Mouse (Mus musculus) intestine, embryonic 16.5 days (tissue): Measurements from ENCODE around the gene Stx5a. TPM values are rescaled to one million over a fixed set of nuclear protein-coding genes. Genes with fewer than 3 reads are reported as not detected.

ENCODE experiments used
- ATAC-seq: fragments of 200-750 bp; cut with Nextera tagmentation; 2 replicates; pipeline ENCODE4 v1.8.0; 2017; ENCODE audit warnings: moderate TSS enrichment, moderate library complexity
- H3K27ac ChIP-seq: fragments of 300-500 bp; sonication (generic); 2 replicates; pipeline ENCODE4 v1.5.1; 2014; ENCODE audit warnings: mild to moderate bottlenecking, low read length
- H3K27me3 ChIP-seq: fragments of 300-500 bp; sonication (generic); replicated peaks from 2 replicates; pipeline ENCODE4 v1.6.1; 2014; ENCODE audit warnings: low read length, control low read depth, mixed read lengths; ENCODE audit not compliant: control insufficient read depth, insufficient read depth
- H3K36me3 ChIP-seq: fragments of 300-500 bp; sonication (generic); 2 replicates; pipeline ENCODE4 v1.6.1; 2014; ENCODE audit warnings: low read length, control low read depth; ENCODE audit not compliant: control insufficient read depth, insufficient read depth
- H3K4me1 ChIP-seq: fragments of 300-500 bp; sonication (generic); 2 replicates; pipeline ENCODE4 v1.6.1; 2014; ENCODE audit warnings: low read length, control low read depth, mixed read lengths; ENCODE audit not compliant: control insufficient read depth, insufficient read depth
- H3K4me2 ChIP-seq: fragments of 300-500 bp; sonication (generic); 2 replicates; pipeline ENCODE4 v1.6.1; 2014; ENCODE audit warnings: low read depth, low read length, control low read depth
- H3K4me3 ChIP-seq: fragments of 300-500 bp; sonication (generic); 2 replicates; pipeline ENCODE4 v1.5.1; 2014; ENCODE audit warnings: mild to moderate bottlenecking, low read length
- H3K9ac ChIP-seq: fragments of 300-500 bp; sonication (generic); 2 replicates; pipeline ENCODE4 v1.6.1; 2014; ENCODE audit warnings: low read depth, low read length
- H3K9me3 ChIP-seq: fragments of 300-500 bp; sonication (generic); 2 replicates; pipeline ENCODE4 v1.6.1; 2016; ENCODE audit warnings: low read length, control low read depth; ENCODE audit not compliant: control insufficient read depth
- WGBS: fragments of 180-500 bp; shearing (Covaris S2); extraction: QIAGEN DNeasy Blood & Tissue Kit; methylation state at CpG from one replicate; pipeline ENCODE4 v1.1.7; 2014; 5-methylcytosine and 5-hydroxymethylcytosine counted together
- polyA plus RNA-seq: library from polyadenylated mRNA; unstranded; fragments of >200 nt; fragmentation: Nextera tagmentation; extraction: Ambion mirVana; gene quantifications from 2 replicates; pipeline ENCODE4 v1.2.1, GENCODE M21; 2015

Stx5a gene
- polyA plus RNA-seq, 1 experiment from 2014 or later = 124 TPM

- Histone ChIP-seq H3K36me3 (0 out of 2 replicates have a peak, but pooled peaks cover 5% of the 10 kb centered on the region), H3K4me2 (peak within 1 kb of the TSS; percentile 95), H3K27me3 (no peaks in the 10 kb centered on the region), H3K27ac (peak within 1 kb of the TSS; percentile 100), H3K9ac (peak within 1 kb of the TSS; percentile 97), H3K9me3 (no peaks in the 10 kb centered on the region), H3K4me1 (peaks cover 21% of the 10 kb centered on the region), H3K4me3 (peak within 1 kb of the TSS; percentile 89)
- peak; percentile 93 for ATAC-seq
- WGBS = under 1% methylated on average over 68 of the region's 68 CpGs
Measured at GRCm38 (mm10) chr19:8774086-8774835, 33.0 kb downstream of the Stx5a start, which contains the start of gene Tmem179b. Tmem179b (minus strand) TSS chr19:8774467.

DNA sequence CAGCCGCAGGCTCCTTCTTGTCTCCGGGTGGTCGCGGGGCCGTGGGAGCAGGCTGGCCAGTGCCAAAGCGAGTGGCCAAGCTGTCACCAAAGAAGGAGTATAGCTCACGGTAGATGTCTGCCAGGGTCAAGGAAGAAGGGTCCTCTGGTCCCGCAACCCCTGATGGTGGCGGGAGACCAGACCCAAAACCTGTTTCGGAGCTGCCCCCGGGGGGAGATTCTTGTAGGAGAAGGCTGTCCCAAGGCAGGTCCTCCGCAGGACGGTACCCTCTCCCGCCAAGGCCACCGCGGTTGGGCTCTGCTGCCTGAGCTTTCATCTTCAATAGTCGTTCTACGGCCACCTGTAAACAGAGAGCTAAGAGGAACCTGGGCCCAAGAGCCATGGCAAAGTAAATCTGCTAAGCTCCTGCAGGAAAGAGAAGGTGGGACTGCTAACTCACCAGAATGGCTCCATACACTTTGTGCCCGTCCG lies 33.8 kb downstream of the Stx5a start:
- Histone ChIP-seq H3K27me3 (no peaks in the 10 kb centered on the region), H3K4me3 (peak overlapping the region; percentile 89), H3K9ac (peak overlapping the region; percentile 97), H3K4me1 (peaks cover 21% of the 10 kb centered on the region), H3K4me2 (peak overlapping the region; percentile 95), H3K36me3 (0 out of 2 replicates have a peak, but pooled peaks cover 3% of the 10 kb centered on the region), H3K27ac (peak overlapping the region; percentile 100), H3K9me3 (no peaks in the 10 kb centered on the region)
- 4% methylated on average over 20 of the region's 20 CpGs for WGBS
- ATAC-seq = peak; percentile 21

GRCm38 (mm10) chr19:8786008-8786781 lies 45.0 kb downstream of the Stx5a start, which contains the start of gene Taf6l:
Taf6l (minus strand) TSS chr19:8786417.
- Histone ChIP-seq H3K27ac (peak within 1 kb of the TSS; percentile 87), H3K9me3 (no peaks in the 10 kb centered on the region), H3K4me3 (peak within 1 kb of the TSS; percentile 77), H3K4me1 (peaks cover 3% of the 10 kb centered on the region; the same call in 1 of the 2 replicates), H3K4me2 (peak within 1 kb of the TSS; percentile 66), H3K27me3 (no peaks in the 10 kb centered on the region), H3K9ac (peak within 1 kb of the TSS; percentile 80), H3K36me3 (peaks cover 11% of the 10 kb centered on the region; the same call in 1 of the 2 replicates)
- ATAC-seq = peak; percentile 99
- WGBS = under 1% methylated on average over 32 of the region's 32 CpGs

- WGBS = 23% methylated on average over 3 of the region's 3 CpGs
- ATAC-seq = no peak
- no peak overlapping the region for H3K9ac ChIP-seq
- H3K27ac ChIP-seq = no peak overlapping the region
- H3K9me3 ChIP-seq = no peaks in the 10 kb centered on the region
- H3K4me1 ChIP-seq = peaks cover 3% of the 10 kb centered on the region; the same call in 1 of the 2 replicates
- no peaks in the 10 kb centered on the region for H3K27me3 ChIP-seq
- H3K4me2 ChIP-seq = no peak overlapping the region
- H3K4me3 ChIP-seq = no peak overlapping the region
- peaks cover 9% of the 10 kb centered on the region for H3K36me3 ChIP-seq
Measured at GRCm38 (mm10) chr19:8788521-8788920, 47.3 kb downstream of the Stx5a start.

GRCm38 (mm10) chr19:8789171-8789570 lies 48.0 kb downstream of the Stx5a start:
- Histone ChIP-seq H3K36me3 (peaks cover 15% of the 10 kb centered on the region), H3K27ac (no peak overlapping the region), H3K9ac (no peak overlapping the region), H3K27me3 (no peaks in the 10 kb centered on the region), H3K4me2 (no peak overlapping the region), H3K4me1 (peaks cover 3% of the 10 kb centered on the region; the same call in 1 of the 2 replicates), H3K4me3 (no peak overlapping the region), H3K9me3 (no peaks in the 10 kb centered on the region)
- ATAC-seq = no peak
- 69% methylated on average over 1 of the region's 1 CpGs for WGBS

GRCm38 (mm10) chr19:8790171-8790570 lies 49.0 kb downstream of the Stx5a start:
- H3K4me1 ChIP-seq = peaks cover 3% of the 10 kb centered on the region; the same call in 1 of the 2 replicates
- H3K4me3 ChIP-seq = no peak overlapping the region
- no peak for ATAC-seq
- no peak overlapping the region for H3K9ac ChIP-seq
- H3K36me3 ChIP-seq = peaks cover 15% of the 10 kb centered on the region
- H3K4me2 ChIP-seq = no peak overlapping the region
- no peaks in the 10 kb centered on the region for H3K27me3 ChIP-seq
- H3K27ac ChIP-seq = no peak overlapping the region
- H3K9me3 ChIP-seq = no peaks in the 10 kb centered on the region
- 82% methylated on average over 7 of the region's 7 CpGs for WGBS

DNA sequence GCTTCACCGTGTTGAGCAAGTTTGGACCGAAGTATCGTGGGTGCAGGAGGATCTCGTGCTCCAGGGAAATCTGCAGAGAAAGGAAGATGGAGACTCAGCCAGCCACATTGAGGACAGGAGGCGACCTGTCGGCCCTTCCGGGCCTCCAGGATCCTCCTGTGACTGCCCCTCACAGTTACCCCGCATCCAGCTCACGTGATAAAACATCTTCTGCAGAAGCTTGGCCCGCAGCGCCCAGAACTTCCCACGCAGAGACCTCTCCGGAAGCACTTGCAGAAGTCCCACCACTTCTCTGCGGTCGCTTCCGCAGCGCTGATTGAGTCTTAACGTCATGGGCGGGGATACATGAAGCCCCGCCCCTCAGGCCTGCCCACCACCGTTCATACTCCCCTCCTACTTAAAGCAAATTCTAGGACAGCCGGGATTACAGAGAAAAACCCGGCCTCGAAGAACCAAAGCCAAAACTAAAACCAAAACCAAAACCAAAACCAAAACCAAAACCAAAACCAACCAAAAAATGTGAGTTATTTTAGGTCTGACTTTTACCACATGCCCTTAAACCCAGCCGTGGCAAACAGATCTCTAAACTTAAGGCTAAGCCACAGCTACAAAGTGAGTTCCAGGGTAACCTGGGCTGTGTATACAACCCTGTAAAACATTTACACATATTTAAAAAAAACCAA lies 57.2 kb downstream of the Stx5a start, which contains the start of gene Polr2g:
Gene Polr2g (minus strand): TSS at position 314 of the 683 bp plus-strand sequence.
- H3K27ac ChIP-seq = peak within 1 kb of the TSS; percentile 58; the same call in 1 of the 2 replicates
- peaks cover 7% of the 10 kb centered on the region for H3K36me3 ChIP-seq
- H3K27me3 ChIP-seq = no peaks in the 10 kb centered on the region
- peak within 1 kb of the TSS; percentile 72 for H3K4me3 ChIP-seq
- H3K9ac ChIP-seq = peak within 1 kb of the TSS; percentile 74
- H3K4me1 ChIP-seq = peaks cover 14% of the 10 kb centered on the region
- peak; percentile 79 for ATAC-seq
- H3K9me3 ChIP-seq = no peaks in the 10 kb centered on the region
- peak within 1 kb of the TSS; percentile 72 for H3K4me2 ChIP-seq
- WGBS = 1% methylated on average over 25 of the region's 25 CpGs

DNA sequence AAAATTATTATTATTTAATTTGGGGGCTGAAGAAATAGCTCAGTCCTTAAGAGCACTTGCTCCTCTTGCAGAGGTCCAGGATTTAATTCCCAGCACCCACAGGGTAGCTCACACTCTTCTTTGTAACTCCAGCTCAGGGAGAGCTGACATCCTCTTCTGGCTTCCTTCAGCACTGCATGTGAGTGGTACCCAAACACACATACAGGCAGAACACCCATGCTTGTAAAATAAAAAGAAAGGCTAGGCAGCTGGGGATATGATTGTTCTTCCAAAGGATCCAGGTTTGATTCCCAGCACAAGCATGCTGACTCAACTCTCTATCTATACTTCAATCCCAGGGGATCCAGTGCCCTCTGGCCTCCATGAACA lies 57.7 kb downstream of the Stx5a start:
- Histone ChIP-seq H3K27me3 (no peaks in the 10 kb centered on the region), H3K36me3 (peaks cover 2% of the 10 kb centered on the region; the same call in 1 of the 2 replicates), H3K9me3 (no peaks in the 10 kb centered on the region), H3K4me2 (peak overlapping the region; percentile 72; the same call in 1 of the 2 replicates), H3K4me1 (peaks cover 14% of the 10 kb centered on the region), H3K27ac (no peak overlapping the region), H3K4me3 (peak overlapping the region; percentile 72; the same call in 1 of the 2 replicates), H3K9ac (no peak overlapping the region; the same call in 1 of the 2 replicates)
- no peak for ATAC-seq
